Mouse (Mus musculus): ENCODE results near the gene Jmjd1c. TPM values are rescaled to one million over a fixed set of nuclear protein-coding genes. Genes with fewer than 3 reads are reported as not detected.
A peak's percentile ranks its signal among the peaks of the same experiment; 100 is the strongest.

Gene Jmjd1c
- polyA plus RNA-seq, 1 experiment from 2014 or later, result 40.8 TPM

DNA sequence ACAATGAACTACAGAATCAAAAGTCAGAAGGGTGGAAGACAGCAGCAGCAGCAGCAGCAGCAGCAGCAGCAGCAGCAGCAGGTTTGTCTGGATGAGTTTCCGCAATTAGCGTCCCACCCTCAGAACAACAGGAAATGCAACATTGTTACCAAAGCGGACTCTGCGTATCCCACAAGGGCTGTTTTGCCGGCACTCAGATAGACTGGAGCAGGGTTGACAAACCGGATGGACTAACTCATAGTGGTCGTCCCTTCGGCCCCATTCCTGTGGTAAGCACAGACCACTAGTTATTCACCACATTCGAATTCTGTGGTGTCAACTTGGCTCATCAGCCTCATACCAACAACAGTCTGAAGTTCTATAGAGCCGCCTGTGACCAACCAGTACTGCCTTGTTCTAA is 26.9 kb upstream of the Jmjd1c start:
- TF ChIP-seq CTCF (IDR thresholded peaks at IDR 0.05; ENCODE audit: low read depth), result no peak
- no peak overlapping the region for H3K9ac ChIP-seq (ENCODE audit: low read depth, low read length)
- H3K4me1 ChIP-seq (replicated peaks; ENCODE audit: insufficient read depth, low read length), result no peaks in the 10 kb centered on the region
- H3K27ac ChIP-seq, result 0 out of 2 replicates have a peak overlapping the region, but pooled peaks have one; percentile 10
- no peaks in the 10 kb centered on the region for H3K9me3 ChIP-seq (replicated peaks; ENCODE audit: low read length)
- H3K4me2 ChIP-seq (ENCODE audit: low read length), result no peak overlapping the region
- no peak for DNase-seq (ENCODE audit: low spot score)
- no peaks in the 10 kb centered on the region for H3K36me3 ChIP-seq (ENCODE audit: insufficient read depth, low read length)
- 81% methylated on average over 10 of the region's 10 CpGs for WGBS
- no peak for ATAC-seq (replicated peaks; ENCODE audit: low FRiP score, low read depth)
- no peaks in the 10 kb centered on the region for H3K27me3 ChIP-seq (ENCODE audit: insufficient read depth, low read length)
- H3K4me3 ChIP-seq (replicated peaks; ENCODE audit: low read depth, low read length), result no peak overlapping the region

- no peak for DNase-seq (ENCODE audit: low spot score)
- 48% methylated on average over 4 of the region's 4 CpGs for WGBS
- Histone ChIP-seq H3K4me1 (replicated peaks; ENCODE audit: insufficient read depth, low read length) (no peaks in the 10 kb centered on the region), H3K27me3 (ENCODE audit: insufficient read depth, low read length) (no peaks in the 10 kb centered on the region), H3K9ac (ENCODE audit: low read depth, low read length) (no peak overlapping the region), H3K27ac (0 out of 2 replicates have a peak overlapping the region, but pooled peaks have one; percentile 25), H3K4me3 (replicated peaks; ENCODE audit: low read depth, low read length) (no peak overlapping the region), H3K4me2 (ENCODE audit: low read length) (no peak overlapping the region), H3K9me3 (replicated peaks; ENCODE audit: low read length) (no peaks in the 10 kb centered on the region), H3K36me3 (ENCODE audit: insufficient read depth, low read length) (no peaks in the 10 kb centered on the region)
- ATAC-seq (replicated peaks; ENCODE audit: low FRiP score, low read depth), result no peak
- no peak for TF ChIP-seq CTCF (IDR thresholded peaks at IDR 0.05; ENCODE audit: low read depth)
Observed at GRCm38 (mm10) chr10:67071389-67071788, 24.5 kb upstream of the Jmjd1c start.

- H3K27me3 ChIP-seq (ENCODE audit: insufficient read depth, low read length), result no peaks in the 10 kb centered on the region
- H3K27ac ChIP-seq, result peak overlapping the region; percentile 25; the same call in 1 of the 2 replicates
- H3K36me3 ChIP-seq (ENCODE audit: insufficient read depth, low read length), result no peaks in the 10 kb centered on the region
- peaks cover 4% of the 10 kb centered on the region; the same call in 1 of the 2 replicates for H3K4me1 ChIP-seq (replicated peaks; ENCODE audit: insufficient read depth, low read length)
- H3K4me3 ChIP-seq (replicated peaks; ENCODE audit: low read depth, low read length), result no peak overlapping the region
- no peak overlapping the region for H3K9ac ChIP-seq (ENCODE audit: low read depth, low read length)
- ATAC-seq (replicated peaks; ENCODE audit: low FRiP score, low read depth) (no peak), DNase-seq (ENCODE audit: low spot score) (no peak)
- no peak overlapping the region for H3K4me2 ChIP-seq (ENCODE audit: low read length)
- 76% methylated on average over 5 of the region's 5 CpGs for WGBS
- TF ChIP-seq CTCF (IDR thresholded peaks at IDR 0.05; ENCODE audit: low read depth), result no peak
- no peaks in the 10 kb centered on the region for H3K9me3 ChIP-seq (replicated peaks; ENCODE audit: low read length)
Observed at GRCm38 (mm10) chr10:67071884-67072283, 24.0 kb upstream of the Jmjd1c start.

DNA sequence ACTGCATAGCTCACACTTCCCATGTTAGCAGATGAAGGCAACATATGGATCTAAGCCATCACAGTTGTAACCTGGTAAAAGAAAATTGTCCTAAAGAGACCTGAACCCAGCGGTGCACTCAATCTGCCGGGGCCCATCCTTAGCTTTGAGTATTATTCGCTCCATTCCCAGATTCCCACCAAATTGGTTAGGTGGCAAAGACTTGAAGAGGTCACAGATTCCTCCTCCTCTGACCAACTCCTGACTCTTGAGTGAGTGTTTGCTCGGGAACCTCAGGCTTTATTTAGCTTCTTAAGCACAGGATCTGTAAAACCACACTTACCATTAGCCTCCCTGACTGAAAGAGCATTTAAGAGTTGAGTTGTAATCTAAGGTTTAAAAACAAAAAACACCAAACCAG is 23.3 kb upstream of the Jmjd1c start:
- 94% methylated on average over 4 of the region's 4 CpGs for WGBS
- H3K4me2 ChIP-seq (ENCODE audit: low read length), result no peak overlapping the region
- peaks cover 4% of the 10 kb centered on the region; the same call in 1 of the 2 replicates for H3K4me1 ChIP-seq (replicated peaks; ENCODE audit: insufficient read depth, low read length)
- TF ChIP-seq CTCF (IDR thresholded peaks at IDR 0.05; ENCODE audit: low read depth), result no peak
- H3K9me3 ChIP-seq (replicated peaks; ENCODE audit: low read length), result no peaks in the 10 kb centered on the region
- H3K27me3 ChIP-seq (ENCODE audit: insufficient read depth, low read length), result no peaks in the 10 kb centered on the region
- DNase-seq (ENCODE audit: low spot score) (no peak), ATAC-seq (replicated peaks; ENCODE audit: low FRiP score, low read depth) (no peak)
- no peak overlapping the region for H3K4me3 ChIP-seq (replicated peaks; ENCODE audit: low read depth, low read length)
- no peak overlapping the region for H3K27ac ChIP-seq
- H3K36me3 ChIP-seq (ENCODE audit: insufficient read depth, low read length), result no peaks in the 10 kb centered on the region
- H3K9ac ChIP-seq (ENCODE audit: low read depth, low read length), result no peak overlapping the region

- Histone ChIP-seq H3K27me3 (ENCODE audit: insufficient read depth, low read length) (no peaks in the 10 kb centered on the region), H3K4me2 (ENCODE audit: low read length) (no peak overlapping the region), H3K27ac (no peak overlapping the region), H3K9ac (ENCODE audit: low read depth, low read length) (no peak overlapping the region), H3K4me3 (replicated peaks; ENCODE audit: low read depth, low read length) (no peak overlapping the region), H3K4me1 (replicated peaks; ENCODE audit: insufficient read depth, low read length) (peaks cover 4% of the 10 kb centered on the region; the same call in 1 of the 2 replicates), H3K9me3 (replicated peaks; ENCODE audit: low read length) (no peaks in the 10 kb centered on the region), H3K36me3 (ENCODE audit: insufficient read depth, low read length) (no peaks in the 10 kb centered on the region)
- WGBS, result 86% methylated on average over 8 of the region's 8 CpGs
- no peak for ATAC-seq (replicated peaks; ENCODE audit: low FRiP score, low read depth)
- no peak for TF ChIP-seq CTCF (IDR thresholded peaks at IDR 0.05; ENCODE audit: low read depth)
- DNase-seq (ENCODE audit: low spot score), result no peak
Observed at GRCm38 (mm10) chr10:67073577-67073976, 22.3 kb upstream of the Jmjd1c start.

DNA sequence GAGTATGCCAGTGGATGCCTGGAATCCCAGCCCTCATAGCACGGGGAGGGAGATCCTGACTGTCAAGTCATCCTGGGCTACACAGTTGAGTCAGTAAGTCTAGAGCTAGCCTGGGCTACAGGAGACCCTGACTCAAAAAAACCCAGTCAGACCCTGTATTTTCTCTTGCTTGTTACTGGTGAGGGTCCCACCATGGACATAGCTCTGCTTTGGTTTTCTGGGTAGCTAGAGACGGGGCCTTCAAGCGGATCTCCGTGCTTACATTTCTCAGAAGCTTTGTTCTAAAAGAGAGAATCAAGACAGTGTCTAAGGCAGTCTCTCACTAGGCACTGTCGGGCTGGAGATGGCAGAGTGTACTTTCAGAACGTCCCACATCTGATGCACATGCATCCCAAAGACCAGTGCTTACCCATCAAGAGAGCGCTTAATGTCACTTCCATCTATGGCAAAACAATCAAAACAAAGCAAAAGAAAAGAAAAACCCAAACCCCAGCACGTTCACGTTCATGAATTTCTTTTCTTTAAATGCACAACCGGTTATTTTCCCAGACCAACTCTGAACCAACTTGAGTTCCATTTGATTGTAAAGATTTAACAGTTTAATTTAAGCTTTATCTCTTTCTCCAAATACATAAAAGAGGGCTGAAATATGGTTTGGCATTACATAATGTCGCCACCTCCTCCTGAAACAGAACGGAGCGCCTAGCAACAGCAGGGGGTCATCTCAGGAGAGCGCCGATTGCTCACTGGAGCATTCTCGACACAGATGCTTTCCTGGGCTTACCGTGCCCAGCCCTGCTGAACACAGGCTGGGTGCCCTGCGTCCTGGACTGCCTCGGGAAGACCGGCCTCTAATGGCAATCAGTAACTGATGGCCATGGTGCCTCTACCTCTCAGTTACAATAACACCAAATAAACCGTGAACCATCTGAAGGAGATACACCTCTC is 19.7 kb upstream of the Jmjd1c start:
- TF ChIP-seq CTCF (IDR thresholded peaks at IDR 0.05; ENCODE audit: low read depth), result no peak
- H3K36me3 ChIP-seq (ENCODE audit: insufficient read depth, low read length), result no peaks in the 10 kb centered on the region
- peak; percentile 54; the same call in 1 of the 2 replicates for ATAC-seq (replicated peaks; ENCODE audit: low FRiP score, low read depth)
- H3K27me3 ChIP-seq (ENCODE audit: insufficient read depth, low read length), result no peaks in the 10 kb centered on the region
- 49% methylated on average over 21 of the region's 21 CpGs for WGBS
- H3K9ac ChIP-seq (ENCODE audit: low read depth, low read length), result no peak overlapping the region
- no peak overlapping the region for H3K27ac ChIP-seq
- DNase-seq (ENCODE audit: low spot score), result peak; percentile 45
- H3K4me3 ChIP-seq (replicated peaks; ENCODE audit: low read depth, low read length), result no peak overlapping the region
- H3K9me3 ChIP-seq (replicated peaks; ENCODE audit: low read length), result no peaks in the 10 kb centered on the region
- peaks cover 9% of the 10 kb centered on the region for H3K4me1 ChIP-seq (replicated peaks; ENCODE audit: insufficient read depth, low read length)
- no peak overlapping the region for H3K4me2 ChIP-seq (ENCODE audit: low read length)
